In genomic region chr11:101170811-101171610, GRCm38 (mm10) we compare ENCODE assay signal across 8 mouse cellular contexts. TPM values are rescaled to one million over a fixed set of nuclear protein-coding genes. Genes with fewer than 3 reads are reported as not detected.
DNase-seq lines count a peak whose midpoint lies in the region; ATAC-seq lines count a peak whose summit lies in the region.

Plekhh3 (minus strand) TSS chr11:101171351.

- peak within 1 kb of the TSS; percentile 76 for H3K4me3 ChIP-seq in hindbrain, embryonic 13.5 days

- no peaks in the 10 kb centered on the region for H3K9me3 ChIP-seq in hindbrain, embryonic 13.5 days

- peak within 1 kb of the TSS; percentile 83 for H3K9ac ChIP-seq in hindbrain, embryonic 13.5 days

- H3K4me1 ChIP-seq in hindbrain, embryonic 13.5 days (replicated peaks), result peaks cover 71% of the 10 kb centered on the region

- DNase-seq in Muller cell, postnatal 12 days (ENCODE audit: inconsistent ontology term), result peak; percentile 98
- DNase-seq in cerebellum, adult 9-10 months, result peak; percentile 98
- DNase-seq in frontal cortex, postnatal 14 days (ENCODE audit: low spot score in 2 of 2), result peak; percentile 91 to 96
- DNase-seq in layer of hippocampus, postnatal 25 days (ENCODE audit: extremely low spot score in 1 of 2, low spot score in 1 of 2), result peak; percentile 75 to 79
- peak; percentile 98 for DNase-seq in lung, postnatal 25 days (ENCODE audit: low spot score)
- DNase-seq in retina, embryonic 14.5 days (ENCODE audit: low spot score), result peak; percentile 97
- peak; percentile 86 for DNase-seq in urinary bladder, postnatal 10 days (ENCODE audit: low spot score)

- peak within 1 kb of the TSS; percentile 91 for H3K4me2 ChIP-seq in hindbrain, embryonic 13.5 days

- H3K27me3 ChIP-seq in hindbrain, embryonic 13.5 days, result peaks cover 69% of the 10 kb centered on the region

- H3K27ac ChIP-seq in hindbrain, embryonic 13.5 days, result peak within 1 kb of the TSS; percentile 89

- under 1% methylated on average over 40 of the region's 50 CpGs for WGBS in hindbrain, embryonic 13.5 days

- ATAC-seq in hindbrain, embryonic 13.5 days (ENCODE audit: low FRiP score), result peak; percentile 96

- peaks cover 21% of the 10 kb centered on the region for H3K36me3 ChIP-seq in hindbrain, embryonic 13.5 days

RNA-seq across cellular contexts. Expression of gene Plekhh3, which starts in this region (rescaled TPM):
- polyA plus RNA-seq in hindbrain, embryonic 13.5 days (2015; fragmentation: Nextera tagmentation; extraction: Ambion mirVana), result 8.7 and 10.2 TPM in 2 replicates
- total RNA-seq in layer of hippocampus, postnatal 25 days (2021), result 10 to 100 TPM; 13.2 to 14.3 TPM

Comparison
In these comparisons a context has a peak if more than half of its experiments do, and no peak if none do; other contexts are left out.
1. Peak in every context shown above with its lines: DNase-seq, ATAC-seq, H3K4me3 ChIP-seq and H3K27ac ChIP-seq.